In genomic region chr5:112655986-112656541, GRCm38 (mm10) we compare ENCODE assay signal across 13 mouse cellular contexts.
DNase-seq lines count a peak whose midpoint lies in the region; ATAC-seq and TF ChIP-seq lines count a peak whose summit lies in the region.
"Had no signal": no experiment of that assay in that cellular context is flagged by ENCODE, and none has a peak within 500 bp of the region (broad histone marks: within the 10 kb centered on the region; RNA-seq: fewer than 3 reads in every experiment).

No protein-coding gene starts in this region.

- peaks cover 23% of the 10 kb centered on the region for H3K4me1 ChIP-seq in kidney, embryonic 15.5 days
- peaks cover 22% of the 10 kb centered on the region for H3K4me1 ChIP-seq in embryonic facial prominence, embryonic 13.5 days
- H3K4me1 ChIP-seq in hindbrain, embryonic 15.5 days (replicated peaks) = peaks cover 28% of the 10 kb centered on the region
- H3K4me1 ChIP-seq in midbrain, postnatal 0 days (ENCODE audit: insufficient read depth, low read length) = peaks cover 21% of the 10 kb centered on the region

- peaks cover 27% of the 10 kb centered on the region for H3K27me3 ChIP-seq in kidney, embryonic 15.5 days
- peaks cover 27% of the 10 kb centered on the region for H3K27me3 ChIP-seq in embryonic facial prominence, embryonic 13.5 days
- H3K27me3 ChIP-seq in hindbrain, embryonic 15.5 days = no peaks in the 10 kb centered on the region
- no peaks in the 10 kb centered on the region for H3K27me3 ChIP-seq in midbrain, postnatal 0 days (ENCODE audit: insufficient read depth, low read length)
- H3K27me3 ChIP-seq: CH12.LX had no signal

- H3K4me3 ChIP-seq in kidney, embryonic 15.5 days (replicated peaks) = peak overlapping the region; percentile 19
- peak overlapping the region; percentile 25 for H3K4me3 ChIP-seq in embryonic facial prominence, embryonic 13.5 days
- peak overlapping the region; percentile 23 for H3K4me3 ChIP-seq in hindbrain, embryonic 15.5 days
- peak overlapping the region; percentile 10; the same call in 1 of the 2 replicates for H3K4me3 ChIP-seq in midbrain, postnatal 0 days (ENCODE audit: low read depth, low read length)

- no peak for TF ChIP-seq CTCF in midbrain, postnatal 0 days (IDR thresholded peaks at IDR 0.05)

- DNase-seq in kidney, adult 9 months = no peak
- DNase-seq in midbrain, postnatal 0 days (ENCODE audit: low spot score) = peak; percentile 45
- DNase-seq in spleen, adult 12 weeks (ENCODE audit: low spot score) = no peak
- DNase-seq in left cerebral cortex, adult 9 months (ENCODE audit: low spot score in 2 of 2) = no peak
- DNase-seq: cerebellum, adult 18-20 months; gastrocnemius, postnatal 14 days; kidney, adult 8-10 months; lung, adult 18-20 months had no signal

- no peak for ATAC-seq in kidney, embryonic 15.5 days (replicated peaks; ENCODE audit: low FRiP score)
- no peak for ATAC-seq in embryonic facial prominence, embryonic 13.5 days (ENCODE audit: insufficient number of reproducible peaks, insufficient read depth, low FRiP score, low TSS enrichment, low read depth)
- ATAC-seq in hindbrain, embryonic 15.5 days (ENCODE audit: low FRiP score, low read depth) = peak; percentile 31; the same call in 1 of the 2 replicates
- peak; percentile 24; the same call in 1 of the 2 replicates for ATAC-seq in midbrain, postnatal 0 days (ENCODE audit: low FRiP score)
- ATAC-seq in cerebellum, adult (ENCODE audit: insufficient number of reproducible peaks, low FRiP score, low TSS enrichment) = no peak

- WGBS in kidney, embryonic 15.5 days = 1% methylated on average over 15 of the region's 15 CpGs
- 1% methylated on average over 15 of the region's 15 CpGs for WGBS in embryonic facial prominence, embryonic 13.5 days
- WGBS in hindbrain, embryonic 15.5 days = 2% methylated on average over 15 of the region's 15 CpGs
- under 1% methylated on average over 15 of the region's 15 CpGs for WGBS in midbrain, postnatal 0 days

- H3K9me3 ChIP-seq in kidney, embryonic 15.5 days (replicated peaks) = no peaks in the 10 kb centered on the region
- H3K9me3 ChIP-seq in embryonic facial prominence, embryonic 13.5 days = no peaks in the 10 kb centered on the region
- H3K9me3 ChIP-seq in hindbrain, embryonic 15.5 days = no peaks in the 10 kb centered on the region
- H3K9me3 ChIP-seq in midbrain, postnatal 0 days (ENCODE audit: low read length) = no peaks in the 10 kb centered on the region

- peak overlapping the region; percentile 49 for H3K4me2 ChIP-seq in kidney, embryonic 15.5 days
- H3K4me2 ChIP-seq in embryonic facial prominence, embryonic 13.5 days = peak overlapping the region; percentile 52
- peak overlapping the region; percentile 53 for H3K4me2 ChIP-seq in hindbrain, embryonic 15.5 days
- peak overlapping the region; percentile 42 for H3K4me2 ChIP-seq in midbrain, postnatal 0 days (ENCODE audit: low read depth, low read length, poor library complexity, severe bottlenecking)

- H3K27ac ChIP-seq in kidney, embryonic 15.5 days = peak overlapping the region; percentile 14; the same call in 1 of the 2 replicates
- no peak overlapping the region for H3K27ac ChIP-seq in embryonic facial prominence, embryonic 13.5 days
- H3K27ac ChIP-seq in hindbrain, embryonic 15.5 days (replicated peaks) = no peak overlapping the region
- H3K27ac ChIP-seq in midbrain, postnatal 0 days (ENCODE audit: low read depth, low read length) = no peak overlapping the region

- no peaks in the 10 kb centered on the region for H3K36me3 ChIP-seq in kidney, embryonic 15.5 days
- no peaks in the 10 kb centered on the region for H3K36me3 ChIP-seq in embryonic facial prominence, embryonic 13.5 days
- H3K36me3 ChIP-seq in hindbrain, embryonic 15.5 days = no peaks in the 10 kb centered on the region
- H3K36me3 ChIP-seq in midbrain, postnatal 0 days (ENCODE audit: insufficient read depth, low read length) = no peaks in the 10 kb centered on the region

- no peak overlapping the region for H3K9ac ChIP-seq in kidney, embryonic 15.5 days
- no peak overlapping the region for H3K9ac ChIP-seq in embryonic facial prominence, embryonic 13.5 days
- no peak overlapping the region for H3K9ac ChIP-seq in hindbrain, embryonic 15.5 days
- H3K9ac ChIP-seq in midbrain, postnatal 0 days (replicated peaks; ENCODE audit: low read length, poor library complexity, severe bottlenecking) = peak overlapping the region; percentile 44; the same call in 1 of the 2 replicates

Comparison
In these comparisons a context has a peak if more than half of its experiments do, and no peak if none do; other contexts are left out.
1. ATAC-seq: peak in hindbrain, embryonic 15.5 days (single experiment) and midbrain, postnatal 0 days (single experiment); none in kidney, embryonic 15.5 days (single experiment), embryonic facial prominence, embryonic 13.5 days (single experiment) and cerebellum, adult (single experiment).
2. Peak in every context shown above with its lines, with median percentiles within 50 percentile points of each other: H3K4me2 ChIP-seq and H3K4me3 ChIP-seq.